Mouse (Mus musculus): ENCODE measurements around the gene Kri1.
"Not testable (repeated sequence)": the region's sequence is repeated elsewhere in the genome, so short reads cannot be mapped to it uniquely, and the experiment has no call there.

The Kri1 gene

GRCm38 (mm10) chr9:21274336-21274735 lies 13.4 kb downstream of the Kri1 start:
- no peak for DNase-seq (ENCODE audit: low spot score)

- no peak for DNase-seq (ENCODE audit: low spot score)
These were observed 14.1 kb downstream of the Kri1 start for GRCm38 (mm10) chr9:21273520-21274228.

GRCm38 (mm10) chr9:21273094-21273493 lies 14.7 kb downstream of the Kri1 start:
- no peak for DNase-seq (ENCODE audit: low spot score)

- no peak for DNase-seq (ENCODE audit: low spot score)
These were observed 15.4 kb downstream of the Kri1 start for GRCm38 (mm10) chr9:21272391-21272790.

GRCm38 (mm10) chr9:21269590-21269989 lies 18.2 kb downstream of the Kri1 start:
- not testable (repeated sequence) for DNase-seq (ENCODE audit: low spot score)

GRCm38 (mm10) chr9:21268305-21268704 lies 19.5 kb downstream of the Kri1 start:
- DNase-seq (ENCODE audit: low spot score): no peak

- DNase-seq (ENCODE audit: low spot score): no peak
These were observed 20.9 kb downstream of the Kri1 start for GRCm38 (mm10) chr9:21266889-21267288.

GRCm38 (mm10) chr9:21265611-21266010 lies 22.2 kb downstream of the Kri1 start:
- no peak for DNase-seq (ENCODE audit: low spot score)

GRCm38 (mm10) chr9:21265000-21265561 lies 22.7 kb downstream of the Kri1 start, which contains the start of gene Atg4d:
TSS of gene Atg4d (plus strand) at chr9:21265293.
- peak; percentile 99 for DNase-seq (ENCODE audit: low spot score)

- DNase-seq (ENCODE audit: low spot score): no peak
These were observed 23.3 kb downstream of the Kri1 start for GRCm38 (mm10) chr9:21264272-21264999.

GRCm38 (mm10) chr9:21261831-21262230 lies 25.9 kb downstream of the Kri1 start:
- DNase-seq (ENCODE audit: low spot score): no peak

- DNase-seq (ENCODE audit: low spot score): no peak
These were observed 27.2 kb downstream of the Kri1 start for GRCm38 (mm10) chr9:21260491-21261040.

GRCm38 (mm10) chr9:21256349-21256748 lies 31.4 kb downstream of the Kri1 start:
- DNase-seq (ENCODE audit: low spot score): not testable (repeated sequence)

GRCm38 (mm10) chr9:21254690-21255089 lies 33.1 kb downstream of the Kri1 start:
- DNase-seq (ENCODE audit: low spot score): no peak

- no peak for DNase-seq (ENCODE audit: low spot score)
These were observed 36.5 kb downstream of the Kri1 start for GRCm38 (mm10) chr9:21251116-21251735.

- DNase-seq (ENCODE audit: low spot score): no peak
These were observed 37.3 kb downstream of the Kri1 start for GRCm38 (mm10) chr9:21250509-21250908.

GRCm38 (mm10) chr9:21249629-21250508 lies 37.9 kb downstream of the Kri1 start:
- DNase-seq (ENCODE audit: low spot score): no peak

GRCm38 (mm10) chr9:21248326-21248725 lies 39.4 kb downstream of the Kri1 start, which contains the start of gene S1pr5:
TSS of gene S1pr5 (minus strand) at chr9:21248443.
- DNase-seq (ENCODE audit: low spot score): no peak

GRCm38 (mm10) chr9:21246342-21246741 lies 41.4 kb downstream of the Kri1 start:
- DNase-seq (ENCODE audit: low spot score): no peak

- no peak for DNase-seq (ENCODE audit: low spot score)
These were observed 42.7 kb downstream of the Kri1 start for GRCm38 (mm10) chr9:21245113-21245487.

- DNase-seq (ENCODE audit: low spot score): no peak
These were observed 43.2 kb downstream of the Kri1 start for GRCm38 (mm10) chr9:21244428-21245112.

Measured in testis, postnatal 10 days (tissue).